Mouse (Mus musculus) cerebellum, adult 2 months (tissue): ENCODE measurements around the gene Krt34.

Experiments used
- CTCF ChIP-seq: fragments of 200-500 bp; IDR thresholded peaks from 2 replicates; pipeline ENCODE4 v1.5.1; 2011; ENCODE audit warnings: low read depth, mild to moderate bottlenecking, control low read depth, low read length, moderate library complexity, borderline replicate concordance; ENCODE audit not compliant: insufficient read depth
- POLR2A ChIP-seq: fragments of 200-500 bp; IDR thresholded peaks from 2 replicates; pipeline ENCODE4 v1.6.1; 2011; ENCODE audit warnings: low read length, control low read depth, borderline replicate concordance; ENCODE audit not compliant: insufficient read depth

- TF ChIP-seq CTCF (no peak), POLR2A (no peak)
Measured at GRCm38 (mm10) chr11:100058875-100059274, 17.5 kb upstream of the Krt34 start.
